Mouse (Mus musculus) cerebellum, postnatal 25 days (tissue): ENCODE data around the gene Btbd11.

Source experiments
- DNase-seq, 2 experiments: peaks; one replicate each; pipeline ENCODE4 v3.0.0; 2021; ENCODE audit warnings: mixed read lengths in 2 of 2

Btbd11 gene

DNA sequence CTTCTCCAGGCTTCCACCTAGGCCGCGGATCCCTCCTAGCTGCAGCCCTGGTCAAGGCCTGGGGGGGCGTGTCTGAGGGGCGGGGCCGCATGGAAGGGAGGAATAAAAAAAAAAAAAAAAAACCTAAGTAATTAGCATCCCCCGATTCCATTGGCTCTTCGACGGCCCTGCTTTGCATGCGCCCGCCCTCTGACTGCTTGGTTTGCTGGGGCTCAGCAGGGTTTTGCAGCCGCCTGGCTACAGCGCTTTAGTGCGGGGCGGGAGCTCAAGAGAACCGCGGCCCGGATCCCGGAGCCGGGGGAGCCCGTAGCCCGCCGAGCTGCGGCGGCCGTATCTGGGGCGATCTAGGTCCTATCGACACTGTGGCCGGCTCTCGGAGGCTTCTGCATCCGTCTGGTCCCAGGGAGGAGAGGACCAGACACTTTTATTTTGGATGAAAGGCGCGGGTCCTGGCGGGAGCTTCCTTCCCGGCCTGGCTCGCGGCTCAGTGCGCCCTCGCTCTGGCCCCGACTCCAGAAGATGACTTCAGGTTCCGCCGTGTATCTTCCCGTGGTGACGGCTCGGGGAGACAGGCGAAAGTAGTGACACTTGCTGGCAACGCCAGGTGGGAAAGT lies at the start of gene Btbd11:
Gene Btbd11 (plus strand): TSS at position 210 of the 614 bp plus-strand sequence.
- DNase-seq = peak; percentile 85 to 94

DNA sequence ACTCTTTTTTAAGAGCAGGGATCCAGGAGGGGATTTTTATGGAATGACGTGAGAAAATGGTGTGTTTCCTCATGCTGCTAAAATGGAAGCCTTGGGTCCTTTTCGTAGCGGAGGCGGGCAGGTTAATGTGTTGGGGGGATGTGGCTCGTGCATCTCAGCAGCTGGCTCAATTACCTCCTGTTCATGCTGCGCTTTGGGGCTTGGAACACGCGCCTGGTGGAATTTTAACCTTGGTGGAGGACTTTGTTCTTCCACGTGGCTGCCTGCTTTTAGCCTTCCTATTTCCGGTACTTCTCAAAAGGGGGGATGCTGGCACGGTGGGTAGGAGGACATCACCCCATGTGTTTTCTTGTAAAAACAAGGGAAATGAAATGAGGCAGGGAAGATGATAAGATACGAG lies 47.9 kb upstream of the Btbd11 start:
- no peak for DNase-seq

GRCm38 (mm10) chr10:85341867-85342266 lies 44.7 kb upstream of the Btbd11 start:
- DNase-seq = no peak

DNA sequence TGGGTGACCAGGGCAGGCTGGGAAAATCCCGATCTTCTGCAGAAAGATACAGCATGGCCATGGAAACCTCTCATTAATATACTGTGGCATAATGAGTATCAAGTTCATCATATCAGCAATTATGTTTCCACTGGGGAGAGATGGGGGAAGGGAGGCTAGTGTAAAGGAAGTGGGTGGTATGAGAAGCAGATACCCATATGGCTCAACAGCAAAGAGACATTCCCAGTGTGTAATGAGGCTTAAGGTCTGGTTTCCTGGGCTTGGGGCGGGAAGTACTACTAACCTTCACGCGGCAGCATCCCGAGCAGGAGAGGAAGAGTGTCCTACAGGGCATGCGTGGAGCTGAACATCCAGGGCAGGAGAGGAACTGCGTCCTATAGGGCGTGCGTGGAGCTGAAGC lies 39.4 kb upstream of the Btbd11 start:
- DNase-seq = no peak

DNA sequence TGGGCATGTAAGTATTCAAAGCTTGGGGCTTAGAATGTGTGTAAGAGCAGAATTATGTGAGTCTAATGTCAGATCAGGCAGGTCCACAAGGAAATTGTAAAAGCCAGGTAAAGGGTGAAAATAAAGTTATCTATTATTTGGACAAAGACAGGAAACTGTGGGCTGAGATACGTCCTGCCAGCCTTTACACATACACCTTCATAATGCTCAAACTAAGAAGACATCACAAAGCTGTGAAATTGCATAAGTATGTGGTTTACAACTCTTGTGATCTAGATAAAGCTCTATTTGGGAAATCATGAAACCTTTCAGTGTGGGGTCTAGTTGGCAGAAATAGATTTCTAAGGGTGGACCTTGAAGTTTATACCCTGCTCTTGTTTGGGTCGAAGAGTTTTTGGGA lies 34.1 kb upstream of the Btbd11 start:
- no peak for DNase-seq

GRCm38 (mm10) chr10:85354270-85354669 lies 32.3 kb upstream of the Btbd11 start:
- no peak for DNase-seq

GRCm38 (mm10) chr10:85359501-85360066 lies 27.0 kb upstream of the Btbd11 start:
- DNase-seq = no peak

DNA sequence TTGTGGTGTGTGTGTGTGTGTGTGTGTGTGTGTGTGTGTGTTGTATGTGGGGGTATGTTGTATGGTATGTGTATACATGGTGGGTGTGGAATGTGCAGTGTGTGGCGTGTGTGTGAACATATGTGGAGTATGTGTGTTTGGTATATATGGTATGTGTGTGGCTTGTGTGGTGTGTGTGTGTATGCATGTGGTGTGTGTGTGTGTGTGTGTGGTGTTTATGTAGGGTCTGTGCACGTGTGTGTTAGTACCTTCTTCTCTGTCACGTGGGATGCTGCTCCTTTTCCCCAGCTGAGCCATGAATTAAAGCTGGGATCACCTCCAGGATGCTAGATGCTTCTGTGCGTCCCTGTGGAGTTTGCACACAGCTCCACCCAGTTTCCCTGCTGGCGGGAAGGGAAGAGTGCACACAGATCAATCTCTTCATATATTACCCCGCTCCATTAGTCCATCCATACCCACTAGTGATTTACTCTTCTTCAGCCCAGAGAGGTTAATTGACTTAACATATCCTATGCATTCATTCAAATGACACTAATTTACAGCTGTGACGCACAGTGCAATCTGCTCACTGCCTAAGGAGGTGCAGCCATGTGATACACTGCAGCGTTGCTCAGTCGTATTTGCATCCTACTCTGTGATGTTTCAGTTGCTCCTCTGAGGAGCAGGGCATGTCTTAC lies 23.7 kb upstream of the Btbd11 start:
- DNase-seq = no peak

- DNase-seq = no peak
Measured at GRCm38 (mm10) chr10:85366876-85367275, 19.7 kb upstream of the Btbd11 start.

- DNase-seq = no peak
Measured at GRCm38 (mm10) chr10:85371309-85371708, 15.3 kb upstream of the Btbd11 start.

DNA sequence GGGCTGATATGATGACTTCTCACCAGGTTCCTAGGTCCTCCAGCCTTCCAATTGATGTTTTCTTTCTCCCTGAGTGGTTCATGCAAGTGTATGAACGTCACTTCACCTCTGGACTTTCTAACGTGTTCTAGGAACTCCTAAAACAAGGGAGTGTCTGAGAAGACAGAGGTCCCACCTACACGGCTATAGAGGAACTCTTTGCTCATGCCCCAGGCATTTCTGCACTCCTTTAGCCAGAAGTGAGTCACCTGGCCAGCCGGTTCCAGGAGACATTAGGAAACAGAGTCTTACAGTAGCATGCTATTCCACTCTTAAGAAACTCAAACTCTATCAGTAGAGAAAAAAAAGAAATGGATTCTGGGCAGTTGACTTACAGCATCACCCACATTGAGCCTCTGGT lies 14.5 kb upstream of the Btbd11 start:
- no peak for DNase-seq

DNA sequence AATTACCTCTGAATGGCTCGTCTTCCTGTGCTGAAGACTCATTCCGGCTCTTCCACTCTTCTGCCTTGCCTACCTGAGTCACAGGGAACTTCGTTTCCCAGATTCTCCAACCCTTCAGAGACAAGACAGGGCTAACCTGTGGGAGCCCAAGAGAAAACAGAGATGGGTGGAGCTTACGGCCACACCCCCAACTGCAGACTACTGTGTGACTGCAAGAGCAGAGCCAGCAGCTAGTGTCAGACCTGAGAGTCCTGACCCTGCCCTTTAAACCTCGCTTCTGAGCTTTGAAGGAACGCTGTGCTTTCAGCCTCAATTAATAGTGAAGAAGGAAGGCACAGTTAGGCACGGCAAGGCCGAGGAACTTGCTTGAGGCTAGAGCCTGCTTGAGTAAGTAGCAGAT lies 7.6 kb upstream of the Btbd11 start:
- no peak for DNase-seq

- no peak for DNase-seq
Measured at GRCm38 (mm10) chr10:85382981-85383380, 3.6 kb upstream of the Btbd11 start.

GRCm38 (mm10) chr10:85387219-85388070 lies 831 bp downstream of the Btbd11 start:
- peak; percentile 59 to 61 for DNase-seq

DNA sequence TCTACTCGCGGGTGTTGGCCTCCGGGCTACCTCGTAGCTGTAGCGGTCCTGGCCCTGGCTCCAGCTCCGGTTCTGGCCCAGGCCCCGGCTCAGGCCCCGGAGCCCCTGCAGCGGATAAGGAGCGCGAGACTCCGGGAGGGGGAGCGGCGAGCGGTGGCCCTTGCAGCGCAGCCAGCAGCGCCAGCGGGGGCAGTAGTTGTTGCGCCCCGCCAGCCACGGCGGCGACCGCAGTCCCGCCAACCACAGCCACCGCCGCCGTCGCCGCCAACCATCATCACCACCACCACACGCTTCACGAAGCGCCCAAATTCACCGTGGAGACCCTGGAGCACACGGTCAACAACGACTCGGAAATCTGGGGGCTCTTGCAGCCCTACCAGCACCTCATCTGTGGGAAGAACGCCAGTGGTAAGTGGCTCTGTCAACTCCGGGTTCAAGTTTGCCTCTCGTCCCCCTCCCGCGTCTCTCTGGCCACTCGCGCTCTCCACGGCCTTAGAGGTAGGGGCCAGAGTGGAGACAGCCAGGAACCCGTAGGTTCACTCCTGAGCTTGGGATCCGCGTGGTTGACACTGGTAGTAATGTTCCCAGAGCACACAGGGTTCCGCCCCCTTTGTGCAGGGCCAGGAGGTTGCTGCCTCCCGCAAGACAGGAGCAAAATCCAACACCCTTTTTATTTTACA lies 1.6 kb downstream of the Btbd11 start:
- DNase-seq = peak; percentile 10 to 19

GRCm38 (mm10) chr10:85388751-85389115 lies 2.1 kb downstream of the Btbd11 start:
- DNase-seq = peak; percentile 40 to 65

DNA sequence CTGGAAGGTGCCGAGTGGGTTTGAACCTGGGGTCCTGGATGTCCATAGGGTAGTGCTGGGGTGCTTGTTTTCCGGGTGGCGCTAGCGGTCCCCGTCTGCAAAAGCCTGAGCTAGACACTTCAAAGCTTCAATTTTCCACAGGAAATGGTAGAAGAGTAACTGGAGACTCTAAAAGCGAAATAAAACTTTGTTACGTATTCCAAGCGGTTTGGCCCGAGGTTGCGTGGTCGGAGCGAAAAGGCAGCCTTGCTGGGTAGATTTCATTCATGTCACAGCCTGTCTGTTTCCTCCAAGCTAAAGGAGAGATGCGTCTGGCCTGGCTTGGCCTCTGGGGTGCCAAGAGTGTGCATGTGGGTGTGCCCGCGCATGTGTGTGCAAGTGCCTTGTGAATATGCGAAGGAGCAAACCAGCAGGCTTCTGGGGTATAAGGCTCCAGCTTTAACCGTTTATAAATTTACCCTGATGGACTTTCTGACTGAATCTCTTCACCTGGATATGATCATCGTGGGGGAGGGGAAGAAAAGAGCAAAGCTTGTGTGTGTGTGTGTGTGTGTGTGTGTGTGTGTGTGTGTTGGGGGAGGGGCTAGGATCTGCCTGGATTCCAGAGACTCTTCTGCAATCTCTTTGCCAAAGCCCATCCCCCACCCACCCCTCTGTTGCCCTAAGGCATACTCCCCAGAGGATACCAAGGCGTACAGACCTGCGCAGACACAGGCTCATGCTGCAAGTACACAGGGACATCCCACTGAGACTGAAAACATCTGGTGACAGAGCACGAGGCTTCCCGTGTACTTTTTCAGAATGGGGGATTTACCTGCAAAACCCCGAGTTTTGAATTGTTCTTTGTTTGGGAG lies 2.9 kb downstream of the Btbd11 start:
- DNase-seq = peak in 1 of 2 experiments; percentile 10

DNA sequence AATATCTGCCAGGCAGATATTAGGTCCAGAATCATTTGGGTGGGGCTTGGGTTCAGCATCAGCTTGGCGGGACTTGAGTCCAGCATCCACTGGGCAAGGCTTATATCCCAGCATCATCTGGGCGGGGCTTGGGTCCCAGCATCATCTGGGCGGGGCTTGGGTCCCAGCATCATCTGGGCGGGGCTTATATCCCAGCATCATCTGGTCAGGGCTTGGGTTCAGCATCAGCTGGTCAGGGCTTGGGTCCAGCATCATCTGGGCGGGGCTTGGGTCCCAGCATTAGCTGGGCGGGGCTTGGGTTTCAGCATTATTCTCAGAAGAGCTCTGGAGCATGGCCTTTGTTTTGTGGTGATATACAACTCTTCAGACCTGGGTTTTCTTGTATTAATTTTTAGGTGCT lies 6.4 kb downstream of the Btbd11 start:
- DNase-seq = no peak

DNA sequence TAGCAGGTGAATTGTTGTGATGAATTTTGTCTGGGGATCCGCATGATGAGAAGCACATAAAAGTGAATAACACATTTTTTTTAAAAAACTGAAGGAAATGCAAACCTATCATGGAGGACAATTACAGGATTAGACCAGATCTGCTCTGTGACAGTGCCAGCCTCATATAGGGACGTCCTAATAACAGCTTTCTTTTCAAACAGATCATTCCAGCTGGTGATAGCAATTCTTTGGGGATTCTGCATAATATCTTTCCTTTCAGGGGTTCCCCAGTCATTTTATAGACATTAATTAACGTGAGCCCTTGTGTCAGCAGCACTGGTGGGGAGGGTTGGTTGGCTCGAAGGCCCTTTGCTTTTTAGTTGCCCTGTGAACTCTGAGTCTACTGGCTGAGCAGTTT lies 7.9 kb downstream of the Btbd11 start:
- no peak for DNase-seq

DNA sequence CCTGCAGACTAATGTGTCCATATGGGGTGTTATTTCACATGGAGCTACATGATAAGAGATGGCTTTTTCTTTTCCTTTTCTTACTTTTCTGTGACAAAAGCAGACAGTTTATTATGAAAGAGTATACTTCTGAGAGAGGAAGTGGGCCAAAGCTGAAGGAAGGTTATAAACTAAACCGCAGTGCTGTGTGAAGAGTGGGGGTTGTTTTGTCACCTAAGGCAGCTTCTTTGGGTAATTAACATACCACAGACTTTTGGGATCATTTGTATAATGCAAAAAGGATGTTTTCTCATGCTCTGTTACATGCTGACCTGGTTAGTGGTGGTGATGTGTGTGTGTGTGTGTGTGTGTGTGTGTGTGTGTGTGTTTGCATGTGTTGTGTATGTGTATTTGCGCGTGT lies 24.5 kb downstream of the Btbd11 start:
- no peak for DNase-seq

DNA sequence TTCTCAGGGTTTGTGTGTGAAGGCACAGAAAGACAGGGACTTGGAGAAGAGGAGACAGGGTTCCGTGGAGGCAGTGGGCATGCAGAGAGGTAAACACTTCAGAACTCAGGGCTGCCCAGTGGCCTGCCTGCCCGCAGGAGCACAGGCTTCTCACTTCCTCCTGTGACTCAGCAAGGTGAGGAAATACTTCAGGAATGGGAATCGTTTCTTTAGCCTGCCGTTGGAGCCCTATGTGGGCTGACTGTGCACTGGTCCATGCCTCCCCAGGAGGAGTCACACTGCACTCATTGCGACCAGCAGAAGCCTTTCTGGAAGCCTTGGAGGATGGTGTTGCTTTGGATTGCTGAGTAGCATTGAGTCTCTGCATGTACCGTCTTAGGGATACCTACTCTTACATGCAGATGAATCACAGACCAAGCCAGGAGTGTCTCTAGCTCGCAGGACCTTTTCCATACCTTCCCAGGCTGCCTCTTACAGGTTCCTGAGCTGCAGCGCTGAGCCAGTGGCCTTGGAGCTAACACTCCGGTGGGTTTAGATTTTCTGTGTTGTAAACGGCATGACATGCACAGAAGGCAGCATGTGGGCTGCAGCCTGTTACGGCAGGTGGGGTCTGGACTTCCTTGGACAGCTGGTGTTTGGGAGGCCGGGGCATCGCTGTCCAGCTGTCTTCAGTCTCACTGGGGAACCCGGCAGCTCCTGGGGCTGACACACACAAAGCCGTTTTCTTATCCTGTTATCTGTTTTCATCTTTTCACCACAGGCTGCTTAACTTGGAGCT lies 34.4 kb downstream of the Btbd11 start:
- no peak for DNase-seq
